Mouse (Mus musculus): ENCODE measurements at regions not wholly inside any gene's neighbourhood (a gene's known extent, or its start where the extent isn't known, plus 50 kb on each side); places are given as distances from the start of the nearest gene placed in this dataset.

DNA sequence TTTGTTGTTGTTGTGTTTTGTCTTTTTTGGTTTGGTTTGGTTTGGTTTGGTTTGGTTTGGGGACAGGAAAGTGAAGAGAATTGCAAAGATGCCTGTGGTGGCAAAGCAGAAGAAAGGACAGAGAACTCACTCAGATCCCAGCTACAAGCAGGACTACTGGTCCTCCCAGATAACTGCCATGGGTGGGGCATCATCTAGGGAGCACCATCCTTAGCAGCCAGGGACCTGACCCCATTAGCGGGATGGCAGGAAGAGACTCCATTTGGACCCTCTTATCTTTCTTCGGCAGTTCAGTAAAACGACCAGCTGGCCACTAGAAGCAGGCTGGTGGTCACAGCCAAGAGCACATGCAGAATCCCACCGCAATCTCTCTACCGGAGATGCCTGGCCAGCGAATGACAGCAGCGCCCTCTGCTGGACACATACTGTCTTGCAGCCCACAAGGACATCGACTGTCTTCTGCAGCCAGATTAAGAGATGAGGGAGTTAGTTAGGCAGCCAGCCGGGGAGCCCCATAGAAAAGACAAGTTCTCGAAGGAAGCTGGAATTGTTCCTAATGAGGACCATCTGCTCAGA, 119.8 kb downstream of the Gm9195 start:
- no peak overlapping the region for H3K9ac ChIP-seq
- no peaks in the 10 kb centered on the region for H3K36me3 ChIP-seq
- no peak overlapping the region for H3K4me2 ChIP-seq
- ATAC-seq, result no peak
- WGBS (ENCODE audit: insufficient replicate concordance), result 8% methylated on average over 10 of the region's 10 CpGs
- no peaks in the 10 kb centered on the region for H3K4me1 ChIP-seq
- H3K9me3 ChIP-seq (replicated peaks), result no peaks in the 10 kb centered on the region
- H3K27ac ChIP-seq, result no peak overlapping the region
- no peak overlapping the region for H3K4me3 ChIP-seq
- H3K27me3 ChIP-seq (replicated peaks), result no peaks in the 10 kb centered on the region

DNA sequence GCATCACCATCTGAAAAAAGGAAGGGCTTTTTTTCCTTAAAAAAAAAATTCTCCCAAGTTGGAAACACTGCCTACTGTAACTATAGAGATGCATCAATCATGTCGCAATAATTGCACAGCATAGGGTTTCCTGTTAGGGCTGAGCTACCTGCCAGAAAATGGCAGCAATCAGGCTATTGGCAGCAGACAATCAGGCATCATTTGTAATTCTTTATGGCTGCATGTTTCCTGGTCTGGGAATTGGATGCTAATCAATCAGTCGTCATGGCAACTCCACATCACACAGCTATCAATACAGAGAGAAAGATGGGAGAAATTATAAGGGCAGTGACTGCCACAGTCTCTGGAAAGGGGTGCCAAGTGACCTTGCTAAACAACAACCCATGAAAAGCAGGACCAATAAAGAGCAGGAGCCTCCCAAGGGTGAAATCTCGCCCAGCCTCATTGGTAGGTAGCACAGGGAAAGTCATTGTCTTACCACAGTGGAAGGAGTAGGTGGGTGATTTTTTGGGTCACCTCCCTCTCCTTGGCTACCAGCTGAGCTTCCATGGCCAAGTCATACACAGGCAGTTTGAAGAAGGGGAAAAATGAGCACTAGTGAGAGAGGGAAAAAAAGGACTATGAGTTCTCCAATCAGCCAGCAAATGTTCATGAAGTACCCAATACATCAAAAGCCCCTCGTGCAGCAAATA, 130.7 kb downstream of the Gm9195 start:
- H3K9me3 ChIP-seq (replicated peaks), result no peaks in the 10 kb centered on the region
- WGBS (ENCODE audit: insufficient replicate concordance), result 57% methylated on average over 4 of the region's 4 CpGs
- no peak overlapping the region for H3K9ac ChIP-seq
- no peaks in the 10 kb centered on the region for H3K4me1 ChIP-seq
- no peak overlapping the region for H3K4me3 ChIP-seq
- no peaks in the 10 kb centered on the region for H3K36me3 ChIP-seq
- no peak overlapping the region for H3K4me2 ChIP-seq
- no peak for ATAC-seq
- no peak overlapping the region for H3K27ac ChIP-seq
- no peaks in the 10 kb centered on the region for H3K27me3 ChIP-seq (replicated peaks)

GRCm38 (mm10) chr14:72360181-72360580, 131.5 kb downstream of the Gm9195 start:
- Histone ChIP-seq H3K9me3 (replicated peaks) (no peaks in the 10 kb centered on the region), H3K4me1 (no peaks in the 10 kb centered on the region), H3K27me3 (replicated peaks) (no peaks in the 10 kb centered on the region), H3K36me3 (no peaks in the 10 kb centered on the region), H3K9ac (no peak overlapping the region), H3K4me2 (no peak overlapping the region), H3K27ac (no peak overlapping the region), H3K4me3 (no peak overlapping the region)
- no peak for ATAC-seq
- WGBS (ENCODE audit: insufficient replicate concordance), result 70% methylated on average over 7 of the region's 7 CpGs

GRCm38 (mm10) chr14:72357915-72358314, 133.7 kb downstream of the Gm9195 start:
- no peaks in the 10 kb centered on the region for H3K4me1 ChIP-seq
- 69% methylated on average over 3 of the region's 3 CpGs for WGBS (ENCODE audit: insufficient replicate concordance)
- H3K4me3 ChIP-seq, result no peak overlapping the region
- H3K27me3 ChIP-seq (replicated peaks), result no peaks in the 10 kb centered on the region
- no peaks in the 10 kb centered on the region for H3K36me3 ChIP-seq
- no peak for ATAC-seq
- no peaks in the 10 kb centered on the region for H3K9me3 ChIP-seq (replicated peaks)
- H3K27ac ChIP-seq, result no peak overlapping the region
- no peak overlapping the region for H3K9ac ChIP-seq
- no peak overlapping the region for H3K4me2 ChIP-seq

DNA sequence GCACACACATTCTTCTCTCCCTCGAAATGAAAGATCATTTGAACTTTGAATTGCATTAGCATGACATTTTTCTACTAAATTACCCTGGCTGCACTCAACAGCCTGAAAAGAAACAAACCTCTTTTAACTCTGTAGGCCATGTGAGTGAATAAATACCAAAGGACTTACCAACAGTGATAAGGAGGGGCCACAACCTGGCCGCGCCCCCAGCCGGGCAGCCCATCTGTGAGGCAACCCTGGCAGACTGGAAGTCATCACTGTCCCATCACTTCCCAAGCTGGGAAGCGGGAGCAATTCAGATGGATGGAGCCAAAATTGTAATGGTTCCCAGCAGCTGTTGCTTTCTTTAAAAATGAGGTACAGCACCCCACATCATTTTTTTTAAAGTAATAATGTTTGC, 149.5 kb downstream of the Gm9195 start:
- H3K9me3 ChIP-seq (replicated peaks), result no peaks in the 10 kb centered on the region
- H3K36me3 ChIP-seq, result no peaks in the 10 kb centered on the region
- H3K4me1 ChIP-seq, result no peaks in the 10 kb centered on the region
- no peak overlapping the region for H3K9ac ChIP-seq
- WGBS (ENCODE audit: insufficient replicate concordance), result 59% methylated on average over 5 of the region's 5 CpGs
- no peak overlapping the region for H3K4me2 ChIP-seq
- no peak overlapping the region for H3K27ac ChIP-seq
- H3K4me3 ChIP-seq, result no peak overlapping the region
- no peaks in the 10 kb centered on the region for H3K27me3 ChIP-seq (replicated peaks)
- ATAC-seq, result no peak

GRCm38 (mm10) chr14:72341590-72342154, 150.0 kb downstream of the Gm9195 start:
- Histone ChIP-seq H3K9me3 (replicated peaks) (no peaks in the 10 kb centered on the region), H3K27me3 (replicated peaks) (no peaks in the 10 kb centered on the region), H3K36me3 (no peaks in the 10 kb centered on the region), H3K9ac (no peak overlapping the region), H3K4me2 (no peak overlapping the region), H3K4me1 (no peaks in the 10 kb centered on the region), H3K4me3 (no peak overlapping the region), H3K27ac (no peak overlapping the region)
- no peak for ATAC-seq
- WGBS (ENCODE audit: insufficient replicate concordance), result 67% methylated on average over 14 of the region's 14 CpGs

GRCm38 (mm10) chr14:72338046-72338445, 153.6 kb downstream of the Gm9195 start:
- Histone ChIP-seq H3K36me3 (no peaks in the 10 kb centered on the region), H3K4me1 (no peaks in the 10 kb centered on the region), H3K27ac (no peak overlapping the region), H3K27me3 (replicated peaks) (no peaks in the 10 kb centered on the region), H3K4me2 (no peak overlapping the region), H3K9ac (no peak overlapping the region), H3K4me3 (no peak overlapping the region), H3K9me3 (replicated peaks) (no peaks in the 10 kb centered on the region)
- ATAC-seq, result no peak
- WGBS (ENCODE audit: insufficient replicate concordance), result 39% methylated on average over 1 of the region's 1 CpGs

- Histone ChIP-seq H3K27me3 (replicated peaks) (no peaks in the 10 kb centered on the region), H3K27ac (no peak overlapping the region), H3K9ac (no peak overlapping the region), H3K36me3 (no peaks in the 10 kb centered on the region), H3K4me1 (no peaks in the 10 kb centered on the region), H3K9me3 (replicated peaks) (no peaks in the 10 kb centered on the region), H3K4me3 (no peak overlapping the region), H3K4me2 (no peak overlapping the region)
- ATAC-seq, result no peak
Measured at GRCm38 (mm10) chr14:72303856-72304255, 187.8 kb downstream of the Gm9195 start.

- no peak for ATAC-seq
- Histone ChIP-seq H3K27me3 (replicated peaks) (no peaks in the 10 kb centered on the region), H3K9me3 (replicated peaks) (no peaks in the 10 kb centered on the region), H3K36me3 (no peaks in the 10 kb centered on the region), H3K4me2 (no peak overlapping the region), H3K27ac (no peak overlapping the region), H3K9ac (no peak overlapping the region), H3K4me1 (no peaks in the 10 kb centered on the region), H3K4me3 (no peak overlapping the region)
- WGBS (ENCODE audit: insufficient replicate concordance), result 47% methylated on average over 1 of the region's 1 CpGs
Measured at GRCm38 (mm10) chr14:72300026-72300425, 191.6 kb downstream of the Gm9195 start.

DNA sequence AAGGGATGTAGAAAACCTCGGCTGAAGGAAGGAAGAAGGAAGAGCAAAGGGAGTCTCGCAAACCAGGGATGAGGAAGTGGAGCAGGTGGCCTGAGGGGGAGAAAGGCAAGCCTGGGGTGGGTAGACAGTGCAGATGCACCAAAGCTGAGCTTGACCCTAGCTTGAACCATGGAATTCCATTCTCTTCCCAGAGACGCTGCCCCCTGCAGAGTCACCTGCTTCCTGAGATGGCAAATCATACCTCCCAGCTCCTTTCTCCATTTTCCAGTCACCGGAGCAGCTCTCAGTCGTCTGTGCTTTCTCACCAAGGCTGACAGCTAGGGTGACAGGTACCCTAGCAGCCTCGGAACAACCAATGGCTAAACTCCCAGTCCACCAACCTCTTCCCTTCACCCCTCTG, 197.0 kb downstream of the Gm9195 start:
- no peaks in the 10 kb centered on the region for H3K4me1 ChIP-seq
- no peak overlapping the region for H3K4me2 ChIP-seq
- H3K27ac ChIP-seq, result no peak overlapping the region
- no peaks in the 10 kb centered on the region for H3K9me3 ChIP-seq (replicated peaks)
- no peak overlapping the region for H3K4me3 ChIP-seq
- ATAC-seq, result no peak
- no peaks in the 10 kb centered on the region for H3K27me3 ChIP-seq (replicated peaks)
- H3K9ac ChIP-seq, result no peak overlapping the region
- 19% methylated on average over 6 of the region's 6 CpGs for WGBS (ENCODE audit: insufficient replicate concordance)
- H3K36me3 ChIP-seq, result no peaks in the 10 kb centered on the region

- Histone ChIP-seq H3K27ac (no peak overlapping the region), H3K4me1 (no peaks in the 10 kb centered on the region), H3K27me3 (replicated peaks) (no peaks in the 10 kb centered on the region), H3K36me3 (no peaks in the 10 kb centered on the region), H3K4me2 (no peak overlapping the region), H3K4me3 (no peak overlapping the region), H3K9ac (no peak overlapping the region), H3K9me3 (replicated peaks) (no peaks in the 10 kb centered on the region)
- ATAC-seq, result no peak
- 53% methylated on average over 9 of the region's 9 CpGs for WGBS (ENCODE audit: insufficient replicate concordance)
Measured at GRCm38 (mm10) chr14:72293677-72294387, 197.8 kb downstream of the Gm9195 start.

DNA sequence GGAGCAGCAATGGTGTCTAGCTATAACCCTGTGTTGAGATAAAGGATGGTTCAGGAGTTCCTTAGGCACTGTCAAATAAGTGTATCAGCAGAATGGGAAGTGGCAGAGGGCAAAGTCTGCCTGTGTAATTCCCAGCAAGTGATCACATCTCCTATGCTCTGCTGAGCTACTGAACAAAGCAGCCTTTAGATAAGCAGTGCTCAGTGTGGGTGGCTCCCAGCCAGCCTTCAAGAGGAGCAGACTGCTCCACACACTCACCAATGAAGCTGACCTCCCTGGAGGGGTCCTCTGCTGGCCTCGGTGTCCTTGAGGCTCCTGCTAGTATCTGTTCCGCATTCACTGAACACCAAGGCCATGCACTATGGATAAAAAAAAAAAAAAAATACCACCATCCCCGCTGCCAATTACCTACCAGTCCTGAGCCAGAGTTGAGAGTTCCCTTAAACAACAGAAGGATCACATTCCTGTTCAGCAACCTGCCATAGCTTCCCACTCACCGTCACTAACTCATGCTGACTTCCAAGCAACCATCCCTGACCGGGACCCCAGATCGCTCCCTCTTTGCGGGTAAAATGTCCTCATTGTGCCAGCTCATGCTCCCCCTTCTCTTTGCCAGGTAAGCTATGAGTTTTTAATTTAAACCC, 198.9 kb downstream of the Gm9195 start:
- H3K9ac ChIP-seq, result no peak overlapping the region
- 78% methylated on average over 7 of the region's 7 CpGs for WGBS (ENCODE audit: insufficient replicate concordance)
- no peak overlapping the region for H3K27ac ChIP-seq
- H3K4me3 ChIP-seq, result no peak overlapping the region
- no peaks in the 10 kb centered on the region for H3K4me1 ChIP-seq
- H3K4me2 ChIP-seq, result no peak overlapping the region
- ATAC-seq, result no peak
- H3K9me3 ChIP-seq (replicated peaks), result no peaks in the 10 kb centered on the region
- H3K27me3 ChIP-seq (replicated peaks), result no peaks in the 10 kb centered on the region
- no peaks in the 10 kb centered on the region for H3K36me3 ChIP-seq
